Mouse (Mus musculus) heart, adult 2 months (tissue): Measurements from ENCODE around the gene Ipmk. TPM values are rescaled to one million over a fixed set of nuclear protein-coding genes. Genes with fewer than 3 reads are reported as not detected.

Experiments
- DNase-seq, 2 experiments: peaks; one replicate each; pipeline ENCODE4 v3.0.0; 2021
- H3K27ac ChIP-seq: fragments of 200-600 bp; 2 replicates; pipeline ENCODE4 v1.8.1; 2022
- H3K27me3 ChIP-seq: fragments of 200-500 bp; 2 replicates; pipeline ENCODE4 v1.6.1; 2012; ENCODE audit warnings: mild to moderate bottlenecking, low read length, inconsistent platforms, mixed read lengths; ENCODE audit not compliant: control insufficient read depth, insufficient read depth
- H3K36me3 ChIP-seq: fragments of 200-500 bp; 2 replicates; pipeline ENCODE4 v1.6.1; 2012; ENCODE audit warnings: low read length, inconsistent platforms; ENCODE audit not compliant: control insufficient read depth, insufficient read depth
- H3K4me1 ChIP-seq: fragments of 200-500 bp; 2 replicates; pipeline ENCODE4 v1.6.1; 2011; ENCODE audit warnings: low read length; ENCODE audit not compliant: control insufficient read depth, insufficient read depth
- H3K4me3 ChIP-seq: fragments of 200-600 bp; 2 replicates; pipeline ENCODE4 v1.8.1; 2022
- H3K79me2 ChIP-seq: fragments of 200-500 bp; replicated peaks from 2 replicates; pipeline ENCODE4 v1.6.1; 2012; ENCODE audit warnings: mild to moderate bottlenecking, inconsistent platforms, low read length, moderate library complexity, mixed read lengths; ENCODE audit not compliant: control insufficient read depth, insufficient read depth
- H3K9ac ChIP-seq: fragments of 200-500 bp; 2 replicates; pipeline ENCODE4 v1.6.1; 2012; ENCODE audit warnings: low read depth, mild to moderate bottlenecking, control low read depth, inconsistent platforms, low read length, mixed read lengths
- CTCF ChIP-seq: fragments of 200-600 bp; IDR thresholded peaks from 2 replicates; pipeline ENCODE4 v1.8.1; 2022; ENCODE audit warnings: antibody characterized with exemption, mild to moderate bottlenecking, moderate library complexity
- EP300 ChIP-seq: fragments of 200-500 bp; IDR thresholded peaks from 2 replicates; pipeline ENCODE4 v1.6.1; 2011; ENCODE audit warnings: low read depth, low read length, control low read depth; ENCODE audit not compliant: insufficient read depth
- POLR2A ChIP-seq: fragments of 200-500 bp; IDR thresholded peaks from 2 replicates; pipeline ENCODE4 v1.6.1; 2011; ENCODE audit warnings: mild to moderate bottlenecking, low read depth, low read length, control low read depth; ENCODE audit not compliant: insufficient read depth
- WGBS: fragments of 180-500 bp; shearing (Covaris S2); methylation state at CpG from one replicate; pipeline ENCODE4 v1.1.7; 2018; 5-methylcytosine and 5-hydroxymethylcytosine counted together
- intact Hi-C: fragments of 180-260 bp; cut with DNase I; formaldehyde crosslinking; loops from one replicate; pipeline ENCODE4 v1.15.1; 2025
- polyA plus RNA-seq: library from polyadenylated mRNA; depleted of rRNA; stranded (reverse); fragments of >200 nt; gene quantifications from 2 replicates; pipeline ENCODE4 v1.2.3, GENCODE M21; 2012
- total RNA-seq, 2 experiments: library from RNA; stranded (reverse); gene quantifications; 2 replicates each; pipeline ENCODE4 v1.2.3; 2021

Gene Ipmk
- total and polyA plus RNA-seq, 3 experiments: 5.0 to 17.9 (median 12.6) TPM

DNA sequence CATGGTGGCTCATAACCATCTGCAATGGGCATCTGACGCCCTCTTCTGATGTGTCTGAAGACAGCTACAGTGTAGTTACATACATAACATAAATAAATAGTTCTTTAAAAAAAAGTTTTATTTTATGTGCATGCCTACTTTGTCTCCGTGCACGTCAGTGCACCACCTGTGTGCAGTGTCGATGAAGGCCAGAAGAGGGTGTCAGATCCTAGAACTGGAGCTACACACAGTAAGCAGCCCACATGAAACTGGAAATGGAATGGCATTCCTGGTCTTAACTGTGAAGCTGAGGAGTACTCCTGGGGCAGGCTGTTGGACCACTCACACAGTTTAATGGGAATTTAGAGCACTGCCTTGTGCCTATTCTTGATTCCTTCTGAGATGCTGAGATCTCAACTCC is 15.2 kb upstream of the Ipmk start:
- TF ChIP-seq POLR2A (no peak), CTCF (peak; percentile 37)
- no peak for DNase-seq
- Histone ChIP-seq H3K27me3 (no peaks in the 10 kb centered on the region), H3K79me2 (no peaks in the 10 kb centered on the region; the same call in 1 of the 2 replicates), H3K4me3 (no peak overlapping the region), H3K9ac (no peak overlapping the region), H3K36me3 (no peaks in the 10 kb centered on the region), H3K27ac (no peak overlapping the region), H3K4me1 (no peaks in the 10 kb centered on the region)
- WGBS: 94% methylated on average over 4 of the region's 4 CpGs
- intact Hi-C loops: no loop called here

DNA sequence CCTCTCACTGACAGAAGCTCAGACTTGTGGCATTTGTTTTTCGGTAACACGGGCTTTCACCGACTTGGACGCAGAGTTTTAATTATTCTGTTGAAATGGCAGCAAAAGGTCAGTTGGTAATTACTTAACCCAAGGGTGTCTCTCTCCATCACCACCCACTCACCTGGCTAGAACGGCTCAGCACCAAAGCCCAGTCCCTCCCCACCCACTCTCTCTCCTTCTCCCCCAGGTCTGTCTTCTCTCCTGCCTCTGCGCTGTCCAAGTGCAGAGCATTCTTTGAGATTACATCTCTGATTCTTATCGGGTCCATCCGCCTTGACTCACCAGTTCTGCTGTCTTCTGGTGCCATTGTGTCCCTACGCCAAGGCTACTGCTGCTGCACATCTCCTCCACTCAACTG is 14.7 kb upstream of the Ipmk start:
- H3K79me2 ChIP-seq: no peaks in the 10 kb centered on the region; the same call in 1 of the 2 replicates
- WGBS: 97% methylated on average over 9 of the region's 9 CpGs
- H3K4me1 ChIP-seq: no peaks in the 10 kb centered on the region
- H3K27me3 ChIP-seq: no peaks in the 10 kb centered on the region
- no peaks in the 10 kb centered on the region for H3K36me3 ChIP-seq
- DNase-seq: no peak
- intact Hi-C loops: no loop called here
- H3K27ac ChIP-seq: no peak overlapping the region
- TF ChIP-seq CTCF (no peak), EP300 (no peak), POLR2A (no peak)
- H3K4me3 ChIP-seq: no peak overlapping the region
- no peak overlapping the region for H3K9ac ChIP-seq

DNA sequence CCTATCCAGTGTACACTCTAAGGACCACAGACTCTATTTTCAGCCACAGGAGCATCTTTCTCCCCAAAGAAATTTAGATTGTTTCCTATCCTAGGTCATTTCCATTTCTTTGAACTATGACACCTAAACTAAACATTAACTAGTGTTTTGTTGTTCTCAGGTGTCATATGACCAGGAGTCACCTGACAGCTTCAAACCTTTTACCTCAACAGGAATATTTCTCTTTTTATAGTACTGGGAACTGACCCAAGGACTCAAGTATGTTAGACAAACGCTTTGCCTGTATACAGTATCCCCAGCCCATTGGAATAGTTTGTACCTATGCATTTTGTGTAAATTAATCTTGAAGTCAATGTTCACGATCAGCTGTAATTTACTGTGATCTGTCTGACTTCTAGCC is 9.8 kb upstream of the Ipmk start:
- TF ChIP-seq POLR2A (no peak), EP300 (no peak), CTCF (no peak)
- WGBS: 68% methylated on average over 2 of the region's 2 CpGs
- no peak overlapping the region for H3K4me3 ChIP-seq
- H3K9ac ChIP-seq: no peak overlapping the region
- no peaks in the 10 kb centered on the region for H3K36me3 ChIP-seq
- H3K27me3 ChIP-seq: no peaks in the 10 kb centered on the region
- intact Hi-C loops: no loop called here
- no peak for DNase-seq
- no peaks in the 10 kb centered on the region; the same call in 1 of the 2 replicates for H3K79me2 ChIP-seq
- H3K27ac ChIP-seq: peak overlapping the region; percentile 7; the same call in 1 of the 2 replicates
- H3K4me1 ChIP-seq: peaks cover 1% of the 10 kb centered on the region

DNA sequence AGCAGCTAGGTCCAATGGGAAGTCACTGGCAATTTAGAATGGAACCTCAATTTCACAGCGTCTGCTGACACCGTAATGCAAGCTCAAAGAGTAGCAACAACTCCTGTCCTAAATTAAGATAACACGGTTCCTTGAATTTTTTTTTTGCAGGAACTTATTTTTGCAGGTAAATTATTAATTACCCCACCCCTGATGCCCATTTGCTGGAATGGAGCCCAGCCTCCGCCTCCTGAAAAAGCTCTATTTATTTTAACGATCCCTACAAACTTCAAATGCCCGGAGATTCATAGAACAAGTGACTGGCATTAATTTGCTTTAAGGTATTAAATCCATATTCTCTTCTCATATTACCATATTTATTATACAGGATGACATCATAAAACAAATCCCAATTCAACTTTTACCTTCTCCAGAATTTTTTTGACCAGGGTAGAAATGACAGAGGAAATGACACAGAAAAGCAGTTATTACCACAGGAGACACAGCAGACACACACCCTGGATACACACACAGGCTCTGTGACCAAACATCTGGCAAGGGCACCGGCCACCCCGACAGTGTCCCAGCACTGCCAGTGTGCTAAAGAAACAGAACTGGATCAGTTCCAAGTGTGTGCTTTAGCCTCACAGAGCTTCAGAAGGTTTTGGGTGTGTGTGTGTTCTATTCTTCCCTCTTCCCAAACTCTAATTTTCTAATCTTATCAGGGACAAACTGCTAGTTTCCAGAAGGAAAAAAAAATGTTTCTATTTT is 9.2 kb upstream of the Ipmk start:
- Histone ChIP-seq H3K27ac (peak overlapping the region; percentile 9; the same call in 1 of the 2 replicates), H3K9ac (no peak overlapping the region), H3K79me2 (no peaks in the 10 kb centered on the region; the same call in 1 of the 2 replicates), H3K36me3 (no peaks in the 10 kb centered on the region), H3K27me3 (no peaks in the 10 kb centered on the region), H3K4me1 (peaks cover 1% of the 10 kb centered on the region), H3K4me3 (no peak overlapping the region)
- TF ChIP-seq CTCF: no peak
- no peak for TF ChIP-seq EP300
- TF ChIP-seq POLR2A: no peak
- 56% methylated on average over 8 of the region's 8 CpGs for WGBS
- peak in 1 of 2 experiments; percentile 28 for DNase-seq
- intact Hi-C loops: no loop called here

DNA sequence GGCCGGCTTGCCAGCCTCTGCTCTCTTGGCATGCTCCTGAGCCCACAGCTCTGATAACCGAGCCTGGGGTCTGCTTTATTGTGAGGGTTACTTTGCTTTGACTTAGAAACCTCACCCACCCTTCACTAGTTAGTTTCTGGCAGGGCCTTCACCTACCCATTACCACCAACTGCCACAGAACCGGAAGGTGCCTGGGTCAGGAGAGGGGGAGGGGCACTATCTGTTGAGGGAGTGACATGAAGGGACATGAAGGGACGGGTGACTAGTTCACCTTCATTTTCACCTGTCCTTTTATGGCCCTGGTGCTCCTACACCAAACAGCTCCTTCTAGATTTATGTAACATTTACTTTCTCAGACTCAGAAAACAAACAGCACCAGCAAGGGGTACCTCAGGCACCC is 8.1 kb upstream of the Ipmk start:
- Histone ChIP-seq H3K4me3 (no peak overlapping the region), H3K9ac (no peak overlapping the region), H3K27me3 (no peaks in the 10 kb centered on the region), H3K36me3 (no peaks in the 10 kb centered on the region), H3K27ac (no peak overlapping the region), H3K79me2 (peaks cover 1% of the 10 kb centered on the region; the same call in 1 of the 2 replicates), H3K4me1 (peaks cover 1% of the 10 kb centered on the region)
- intact Hi-C loops: no loop called here
- TF ChIP-seq EP300: no peak
- DNase-seq: no peak
- 55% methylated on average over 4 of the region's 4 CpGs for WGBS

DNA sequence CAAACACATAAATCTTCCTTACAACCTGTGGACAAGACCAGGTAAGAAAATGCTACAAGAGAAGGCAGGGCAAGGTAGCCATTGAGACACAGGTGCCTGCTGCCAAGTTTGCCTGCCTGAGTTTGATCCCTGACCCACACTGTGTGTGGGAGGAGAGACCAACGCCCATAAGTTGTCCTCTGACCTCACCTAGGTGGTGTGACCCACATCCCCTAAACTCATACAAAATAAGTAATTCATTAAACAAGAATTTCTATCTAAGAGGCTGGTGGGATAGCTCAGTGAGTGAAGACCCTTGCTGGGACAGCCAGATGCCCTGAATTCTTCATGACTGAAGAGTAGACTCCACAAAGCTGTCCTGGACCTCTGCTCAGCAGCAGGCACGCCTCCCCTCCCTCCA is 7.4 kb upstream of the Ipmk start:
- Histone ChIP-seq H3K79me2 (peaks cover 1% of the 10 kb centered on the region; the same call in 1 of the 2 replicates), H3K27ac (no peak overlapping the region), H3K9ac (no peak overlapping the region), H3K4me3 (no peak overlapping the region), H3K4me1 (peaks cover 3% of the 10 kb centered on the region), H3K27me3 (no peaks in the 10 kb centered on the region), H3K36me3 (no peaks in the 10 kb centered on the region)
- TF ChIP-seq POLR2A (no peak), CTCF (no peak), EP300 (no peak)
- 75% methylated on average over 2 of the region's 2 CpGs for whole genome bisulfite sequencing
- intact Hi-C loops: no loop called here
- DNase-seq: no peak
